Mouse (Mus musculus) frontal cortex, adult 2 months (tissue): Measurements from ENCODE around the gene Ccdc117. TPM values are rescaled to one million over a fixed set of nuclear protein-coding genes. Genes with fewer than 3 reads are reported as not detected.
A peak's percentile ranks its signal among the peaks of the same experiment; 100 is the strongest.
"Not testable (repeated sequence)": the region's sequence is repeated elsewhere in the genome, so short reads cannot be mapped to it uniquely, and the experiment has no call there.

Source experiments
- DNase-seq, 2 experiments: peaks; one replicate each; pipeline ENCODE4 v3.0.0; 2022; ENCODE audit warnings: low spot score in 1 of 2; ENCODE audit errors: extremely low spot score in 1 of 2
- polyA plus RNA-seq: library from polyadenylated mRNA; depleted of rRNA; stranded (reverse); fragments of >200 nt; gene quantifications from 2 replicates; pipeline ENCODE4 v1.2.3, GENCODE M21; 2012

Ccdc117 gene
- polyA plus RNA-seq, 1 experiment, result 11.1 TPM

DNA sequence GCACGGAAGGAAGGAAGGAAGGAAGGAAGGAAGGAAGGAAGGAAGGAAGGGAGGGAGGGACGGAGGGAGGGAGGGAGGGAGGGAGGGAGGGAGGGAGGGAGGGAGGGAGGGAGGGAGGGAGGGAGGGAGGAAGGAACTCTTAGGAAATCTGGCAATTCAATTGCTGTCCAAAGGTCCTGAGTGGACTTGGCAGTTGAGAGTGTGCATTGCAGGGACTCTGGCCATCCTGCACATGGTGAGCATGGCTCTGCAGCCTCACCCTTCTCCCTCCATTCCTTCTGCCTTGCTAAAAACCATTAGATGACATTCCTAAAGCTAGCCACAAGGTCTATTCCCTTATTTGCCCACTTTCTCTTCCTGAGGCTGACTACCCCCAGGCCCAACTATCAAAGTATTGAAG, 31.3 kb downstream of the Ccdc117 start:
- DNase-seq, result not testable (repeated sequence)

DNA sequence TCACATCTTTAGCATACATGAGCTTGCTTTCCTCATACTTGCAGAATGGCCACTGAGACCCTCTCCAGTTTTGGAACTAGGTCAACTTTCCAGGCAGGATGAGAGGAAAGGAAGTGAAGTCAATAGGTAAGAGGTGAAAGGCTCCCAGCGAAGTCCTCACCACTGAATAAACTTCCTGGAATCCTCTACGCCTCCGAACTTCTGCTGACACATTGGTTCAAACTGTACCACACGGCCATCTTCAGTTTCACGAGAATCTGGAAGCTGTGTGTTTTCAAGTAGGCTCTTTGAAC, 31.9 kb downstream of the Ccdc117 start:
- DNase-seq, result no peak

DNA sequence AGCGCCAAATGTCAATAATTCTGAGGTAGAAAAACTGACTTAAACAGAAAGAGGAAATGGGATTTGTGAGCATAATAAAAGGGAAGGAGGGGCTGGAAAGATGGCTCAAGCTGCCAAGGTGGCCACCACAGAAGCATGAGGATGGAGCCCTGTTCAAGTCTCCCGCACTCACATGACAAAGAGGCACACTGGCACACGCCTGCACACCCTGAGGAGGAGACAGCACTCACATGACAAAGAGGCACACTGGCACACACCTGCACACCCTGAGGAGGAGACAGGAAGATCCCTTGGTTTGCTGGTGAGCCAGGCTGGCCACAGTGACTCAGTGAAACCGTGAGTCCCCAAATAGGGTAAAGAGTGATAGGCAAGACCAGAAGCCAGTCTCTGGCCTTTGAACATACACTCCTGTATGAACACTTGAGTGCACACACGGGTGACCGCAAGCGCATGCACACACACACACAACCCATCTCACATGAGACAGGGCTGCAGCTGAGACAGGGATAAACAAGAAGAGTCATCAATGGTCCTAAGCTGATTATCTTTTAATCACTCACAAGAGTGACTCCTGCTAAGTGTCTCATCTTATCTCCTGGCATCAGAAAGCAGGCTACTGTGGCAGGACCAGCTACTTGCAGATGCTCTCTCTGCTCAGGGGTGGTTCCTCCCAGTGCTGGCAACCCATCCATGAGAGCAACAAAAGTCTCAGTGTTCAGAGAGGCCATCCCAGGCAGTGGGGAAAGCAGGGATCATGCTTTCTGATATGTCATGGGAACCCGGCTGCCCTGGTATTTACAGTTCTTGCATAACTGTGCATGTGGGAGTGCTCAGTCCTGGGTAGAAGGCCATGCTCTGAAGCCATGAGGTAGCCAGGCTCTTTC, 32.5 kb downstream of the Ccdc117 start:
- no peak for DNase-seq

DNA sequence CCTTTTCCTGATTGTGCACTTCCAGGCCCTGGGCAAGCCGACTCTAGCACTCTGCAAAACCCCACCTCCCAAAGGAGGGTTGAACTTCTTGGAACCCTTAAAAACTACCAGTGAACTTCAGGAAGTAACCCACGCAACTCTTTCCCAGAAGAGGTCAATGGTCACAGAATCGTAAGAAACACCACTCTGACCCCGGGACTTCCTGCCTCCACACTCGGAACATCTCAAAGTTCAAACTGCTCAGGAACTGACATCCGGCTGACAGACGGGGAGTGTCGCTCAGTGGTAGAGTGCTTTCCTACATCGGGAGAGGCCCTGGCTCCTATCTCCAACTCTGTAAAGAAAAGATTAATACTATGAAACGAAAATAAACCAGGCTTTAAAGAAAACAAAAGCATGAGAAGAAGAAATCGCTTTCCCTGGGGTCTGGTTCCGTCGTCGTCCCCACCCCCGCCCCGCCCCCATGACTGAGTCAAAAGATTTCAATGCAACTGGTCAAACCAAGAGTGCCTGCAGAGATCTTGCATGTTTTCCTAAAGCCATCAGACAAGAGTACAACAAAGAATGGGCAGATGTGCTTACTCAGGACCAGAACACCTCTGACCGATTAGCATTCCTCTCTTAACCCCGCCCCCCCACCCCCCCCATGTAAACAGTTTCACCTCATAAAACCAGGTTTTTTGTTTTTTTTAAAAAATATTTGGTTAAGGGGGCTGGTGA, 36.0 kb downstream of the Ccdc117 start:
- no peak for DNase-seq

DNA sequence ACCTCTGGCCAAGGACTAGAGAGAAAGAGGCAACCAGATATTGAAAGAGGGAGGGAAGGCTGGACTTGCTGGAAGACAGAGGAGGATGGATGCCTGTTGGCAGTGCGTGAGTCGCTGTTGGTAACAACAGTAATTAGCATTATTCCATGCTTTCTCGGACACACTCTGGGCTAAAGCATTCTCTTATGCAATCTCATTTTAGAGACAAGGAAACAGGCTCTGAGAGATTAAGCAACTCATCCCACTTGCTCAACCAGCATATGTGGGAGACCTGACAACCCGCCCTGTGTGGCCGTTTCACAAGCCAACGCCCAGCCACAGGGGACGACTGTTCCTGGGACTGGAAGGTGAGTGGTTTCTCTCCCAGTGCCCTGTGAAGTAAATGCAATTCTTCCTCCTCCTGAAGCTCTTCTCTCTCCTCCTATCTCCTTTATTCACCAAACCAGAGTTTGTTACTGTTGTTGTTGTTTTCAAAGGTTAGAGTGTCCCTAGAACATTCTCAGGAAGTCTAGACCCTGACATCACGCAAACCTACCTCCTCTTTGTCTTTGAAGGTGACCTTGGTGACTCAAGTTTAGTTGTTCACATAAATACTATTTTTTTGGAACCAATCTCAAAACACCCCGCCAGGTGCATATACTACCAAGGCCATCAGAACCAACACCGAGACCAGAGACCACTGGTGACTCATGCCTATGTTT, 39.5 kb downstream of the Ccdc117 start:
- DNase-seq, result no peak

DNA sequence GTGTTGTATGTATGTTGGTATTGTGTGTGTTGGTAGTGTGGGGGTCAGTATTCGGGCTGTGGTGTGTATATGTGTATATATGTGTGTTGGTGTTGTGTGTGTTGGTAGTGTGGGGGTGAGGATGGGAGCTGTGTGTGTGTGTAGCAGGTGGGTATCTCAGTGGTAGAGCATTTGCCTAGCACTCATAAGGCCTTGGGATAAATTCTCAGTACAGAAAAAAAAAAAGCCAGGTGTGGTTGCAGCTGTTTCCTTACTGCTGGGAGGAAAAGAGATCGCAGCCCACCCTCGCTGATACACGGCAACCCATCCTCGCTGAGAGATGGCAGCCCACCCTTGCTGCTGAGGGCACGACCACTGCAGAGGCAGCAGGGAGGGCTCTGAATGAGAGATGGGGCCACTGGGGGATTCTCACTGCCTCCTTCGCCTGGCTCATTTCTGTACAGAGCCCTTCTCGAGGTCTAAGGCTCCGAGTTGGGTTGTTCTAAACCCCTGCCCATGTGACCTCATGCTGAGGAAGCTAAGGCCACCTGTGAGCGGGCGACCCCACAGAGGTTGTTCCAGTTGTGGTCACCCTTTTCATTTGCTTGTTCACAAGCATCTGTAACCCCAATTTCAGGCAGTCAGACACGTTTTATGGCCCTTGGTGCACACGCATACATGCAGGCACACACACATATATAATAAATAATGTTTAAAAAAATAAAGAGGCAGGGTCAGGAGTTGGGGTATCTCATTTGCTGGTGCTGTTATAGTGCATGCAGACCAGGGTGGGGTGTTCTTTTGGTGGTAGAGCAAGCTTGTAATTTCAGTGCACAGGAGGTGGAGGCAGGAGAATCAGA, 40.9 kb downstream of the Ccdc117 start:
- DNase-seq, result no peak

DNA sequence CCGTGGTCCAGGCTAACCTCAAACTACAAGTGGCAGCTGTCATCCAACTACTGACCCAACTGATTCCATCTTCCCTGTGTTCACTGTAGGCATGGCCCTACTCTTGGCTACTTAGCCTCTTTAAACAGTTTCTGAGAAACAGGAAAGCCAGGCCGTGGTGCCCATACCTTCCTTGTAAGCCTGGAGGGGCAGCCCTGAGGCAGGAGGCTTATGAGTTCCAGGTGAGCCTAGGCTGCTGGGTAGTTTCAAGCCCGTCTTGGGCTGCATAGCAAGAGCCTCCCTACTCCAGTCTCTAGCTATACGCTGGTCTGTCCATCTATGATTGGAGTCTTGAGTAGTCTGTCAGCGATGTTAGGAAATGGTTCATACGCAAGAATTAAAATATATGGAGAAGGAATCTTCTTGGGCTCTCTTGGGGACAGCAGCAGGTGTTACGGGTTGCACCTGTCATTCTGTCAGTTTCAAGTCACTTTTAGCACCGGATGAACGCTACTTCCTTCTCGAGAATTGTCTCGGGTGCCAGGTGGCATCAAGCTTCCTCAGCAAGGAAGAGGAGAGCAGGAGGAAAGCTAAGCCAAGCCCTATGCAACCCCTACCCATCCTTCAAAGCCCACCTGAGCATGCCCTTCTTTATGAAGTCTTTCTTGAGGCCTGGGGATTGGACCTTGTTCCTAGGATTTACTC, 41.9 kb downstream of the Ccdc117 start:
- DNase-seq, result no peak

DNA sequence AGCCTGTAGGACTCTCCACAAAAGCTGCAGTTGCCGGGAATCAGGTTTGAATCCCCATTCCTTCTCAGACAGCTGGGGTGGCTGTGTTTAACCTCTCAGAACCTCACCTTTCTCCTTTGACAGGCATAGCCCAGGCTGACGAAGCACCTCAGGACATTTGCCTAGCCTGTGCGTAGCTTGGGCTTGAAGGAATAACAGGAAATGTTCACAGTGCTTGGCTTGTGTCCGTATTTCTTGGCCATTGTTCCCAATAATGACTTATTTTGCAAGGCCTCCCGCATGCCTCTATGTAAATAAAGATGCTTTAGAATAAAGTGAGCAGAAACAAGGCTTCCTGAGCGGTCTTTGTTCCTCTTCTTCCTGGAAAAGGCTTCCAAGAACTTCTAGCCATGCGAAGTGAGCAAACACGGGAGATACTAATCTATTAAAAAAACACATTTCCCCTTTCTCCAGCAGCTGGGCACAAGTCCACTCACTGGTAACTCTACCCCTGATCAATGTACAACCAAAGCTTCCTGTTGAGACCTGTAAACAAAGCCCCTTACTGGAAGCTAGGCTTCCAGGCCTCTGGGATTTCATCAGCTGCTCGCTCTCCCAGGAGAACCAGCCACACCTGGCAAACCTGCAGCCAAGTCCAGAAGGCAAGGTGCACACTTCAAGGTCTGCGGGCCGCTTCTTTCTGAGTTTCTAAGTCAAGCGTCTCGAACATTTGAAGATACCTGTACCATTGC, 42.9 kb downstream of the Ccdc117 start:
- DNase-seq, result no peak

DNA sequence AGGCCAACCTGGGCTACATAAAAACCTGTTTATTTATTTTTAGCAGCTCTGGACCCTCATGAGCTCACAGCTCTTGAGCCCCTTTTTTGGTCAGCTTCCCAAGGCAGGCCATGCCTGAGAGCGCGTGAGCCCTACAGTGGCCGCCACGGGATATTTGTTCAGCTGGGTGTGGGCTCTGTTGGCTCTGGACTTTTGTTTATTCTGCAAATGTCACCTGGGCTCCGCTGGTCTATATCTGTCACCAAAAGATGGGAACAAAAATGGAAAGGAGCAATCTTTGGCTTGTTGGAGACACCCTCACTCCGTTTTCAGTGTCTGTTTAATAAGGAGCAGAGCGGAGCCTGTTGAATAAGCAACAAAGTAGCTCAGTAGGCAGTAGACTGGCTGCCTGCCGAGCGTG, 43.6 kb downstream of the Ccdc117 start:
- no peak for DNase-seq

DNA sequence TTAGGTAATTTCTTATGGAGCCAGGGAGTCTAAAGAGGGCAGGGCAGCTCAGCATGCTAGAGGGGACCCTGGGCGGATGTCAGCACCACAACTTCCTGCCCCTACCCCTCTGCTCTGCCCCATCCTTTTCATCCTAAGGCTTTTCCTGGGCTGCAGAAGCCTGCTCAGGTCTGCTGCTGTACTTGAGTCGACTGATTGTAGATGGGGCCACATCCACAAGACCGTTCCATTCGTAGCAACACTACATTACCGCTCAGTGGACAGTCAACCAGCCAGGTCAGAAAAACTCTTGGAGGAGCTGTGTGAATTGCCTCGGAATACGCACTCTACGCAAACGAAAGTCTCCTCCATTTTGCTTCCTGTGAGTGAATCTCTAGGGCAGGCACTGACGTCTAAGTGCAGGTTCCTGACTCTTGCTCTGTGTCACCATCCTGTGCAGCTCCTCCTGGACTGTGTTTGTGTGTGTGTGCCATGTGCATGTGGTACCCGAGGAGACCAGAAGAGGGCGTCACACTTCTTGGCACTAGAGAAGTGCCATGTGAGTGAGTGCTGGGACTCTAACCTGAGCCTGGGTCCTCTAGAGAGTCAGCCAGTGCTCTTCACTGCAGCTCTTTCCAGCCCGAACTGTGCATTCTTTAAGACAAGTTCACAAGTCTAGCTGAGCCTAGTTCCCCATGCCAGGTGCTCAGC, 45.3 kb downstream of the Ccdc117 start:
- DNase-seq, result no peak

DNA sequence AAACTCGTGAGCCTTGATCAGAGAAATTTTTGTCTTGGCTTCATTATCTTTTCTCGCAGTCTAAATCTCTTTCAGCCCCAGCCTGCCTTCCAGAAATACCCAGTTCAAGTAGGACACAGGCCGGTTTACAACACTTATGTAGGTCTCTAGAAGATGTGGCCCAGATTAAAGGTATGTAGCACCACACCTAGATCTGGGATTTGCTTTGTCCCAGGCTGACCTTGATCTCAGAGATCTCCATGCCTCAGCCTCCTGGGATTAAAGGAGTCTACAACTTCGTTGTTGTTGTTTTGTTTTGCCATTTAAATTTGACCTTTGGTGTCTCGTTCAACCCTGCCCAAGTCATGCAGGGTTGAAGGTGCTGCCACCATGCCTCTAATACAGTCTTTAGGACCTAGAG, 46.1 kb downstream of the Ccdc117 start:
- no peak for DNase-seq

DNA sequence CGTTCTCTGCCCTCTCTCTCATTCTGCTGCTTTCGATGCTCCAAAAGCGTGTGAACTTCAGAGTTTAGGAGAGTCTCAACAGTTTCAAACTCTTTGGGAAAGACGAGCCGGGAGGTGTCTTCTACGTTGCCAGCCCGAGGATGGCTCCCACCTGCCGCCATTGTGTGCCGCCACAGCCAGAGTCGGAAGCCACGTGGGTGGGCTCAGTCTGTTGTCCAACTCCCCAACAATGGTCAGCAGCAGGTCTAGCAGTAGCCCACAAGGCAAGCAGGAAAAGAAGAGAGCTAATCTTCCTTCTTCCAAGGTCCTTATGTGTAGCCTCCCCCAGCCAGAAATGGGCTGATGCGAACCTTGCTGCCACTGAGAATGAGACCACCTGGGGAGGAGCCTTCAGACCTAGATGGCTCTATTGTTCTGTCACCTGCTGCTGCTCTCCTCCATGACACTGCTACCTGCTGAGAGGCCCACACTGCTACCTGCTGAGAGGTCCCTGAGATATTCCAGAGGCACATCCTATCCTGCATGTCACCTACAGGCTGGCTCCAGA, 46.6 kb downstream of the Ccdc117 start:
- DNase-seq, result no peak

DNA sequence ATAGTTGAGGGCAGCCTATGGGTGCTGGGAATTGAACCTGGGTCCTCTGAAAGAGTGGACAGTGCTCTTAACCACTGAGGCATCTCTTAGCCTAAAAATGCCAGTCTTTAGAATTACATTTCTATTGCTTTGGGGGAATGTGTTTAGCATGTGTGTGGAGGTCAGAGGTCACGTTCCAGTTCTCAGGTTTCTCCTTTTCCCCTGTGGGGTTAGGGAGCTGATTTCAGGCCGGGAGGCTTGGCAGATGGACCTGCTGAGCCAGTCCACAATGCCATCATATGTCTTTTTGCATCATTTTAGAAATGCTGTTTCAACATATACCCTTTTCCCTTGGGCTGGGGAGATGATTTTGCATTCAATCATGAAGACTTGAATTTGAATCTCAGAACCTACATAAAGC, 48.1 kb downstream of the Ccdc117 start:
- no peak for DNase-seq

DNA sequence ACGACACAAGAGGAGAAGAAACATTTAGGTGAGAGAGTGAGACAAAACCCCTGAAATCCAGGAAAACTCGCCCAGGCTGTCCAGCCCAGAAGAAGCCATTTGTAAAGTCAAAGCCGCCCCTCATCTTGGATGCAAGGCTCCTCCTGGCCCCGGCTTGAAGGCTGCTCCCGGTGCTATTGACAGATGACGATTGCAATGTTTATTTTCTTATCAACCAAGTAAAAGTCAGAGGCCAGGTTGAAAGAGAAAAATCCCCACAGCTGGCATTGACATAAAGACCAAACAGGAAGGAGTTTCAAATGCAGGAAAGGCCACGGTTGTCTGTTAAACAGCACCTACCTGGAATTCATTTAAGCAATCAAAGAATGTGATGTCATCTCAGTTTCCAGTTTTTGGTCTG, 50.1 kb downstream of the Ccdc117 start:
- DNase-seq, result no peak

DNA sequence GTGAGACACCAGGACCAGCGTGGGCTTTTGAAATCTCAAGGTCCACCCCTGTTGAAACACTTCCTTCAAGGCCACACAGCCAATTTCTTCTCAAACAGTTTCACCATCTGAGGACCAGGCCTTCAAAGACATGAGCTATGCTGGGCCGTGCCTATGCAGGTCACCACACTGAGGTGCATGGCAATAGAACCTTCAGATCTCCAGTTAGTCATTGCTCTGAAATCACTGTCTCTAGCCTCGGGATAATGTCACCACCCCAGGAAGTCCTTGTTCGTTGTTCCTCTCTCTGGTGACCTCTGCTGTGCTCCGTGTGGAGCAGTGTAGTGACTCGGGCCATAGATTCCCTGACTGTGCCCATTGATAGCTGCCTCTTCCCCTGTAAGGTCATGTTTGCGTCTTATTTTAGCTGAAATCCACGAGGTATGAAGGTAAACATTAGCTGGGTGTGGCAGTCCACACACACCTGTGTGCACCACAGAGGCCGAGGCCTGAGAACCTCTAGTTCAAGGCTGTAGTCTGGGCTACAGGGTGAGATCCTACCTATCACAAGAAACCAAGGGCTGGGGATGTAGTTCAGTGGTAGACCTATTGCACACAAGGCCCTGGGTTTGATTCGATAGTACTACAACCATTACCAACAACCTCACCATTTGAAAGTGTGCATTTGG, 50.9 kb downstream of the Ccdc117 start:
- DNase-seq, result no peak

DNA sequence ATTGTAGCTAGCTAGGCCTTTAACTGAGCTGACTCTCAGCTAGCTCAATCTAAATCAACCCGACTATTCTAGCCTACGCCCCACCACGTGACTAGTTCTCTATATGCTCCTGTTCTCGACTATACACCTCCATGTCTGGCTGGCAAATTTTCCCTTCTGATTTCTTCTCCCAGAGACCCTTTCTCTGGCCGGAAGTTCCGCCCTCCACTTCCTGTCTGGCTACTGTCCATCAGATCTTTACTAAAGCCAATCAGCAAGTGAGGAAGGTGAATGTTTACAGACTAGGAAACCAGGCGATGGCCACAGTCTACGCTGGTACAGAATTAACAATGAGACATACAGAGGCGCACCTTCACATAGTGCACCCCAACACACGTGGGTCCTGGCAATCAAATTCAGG, 52.6 kb downstream of the Ccdc117 start:
- DNase-seq, result not testable (repeated sequence)

DNA sequence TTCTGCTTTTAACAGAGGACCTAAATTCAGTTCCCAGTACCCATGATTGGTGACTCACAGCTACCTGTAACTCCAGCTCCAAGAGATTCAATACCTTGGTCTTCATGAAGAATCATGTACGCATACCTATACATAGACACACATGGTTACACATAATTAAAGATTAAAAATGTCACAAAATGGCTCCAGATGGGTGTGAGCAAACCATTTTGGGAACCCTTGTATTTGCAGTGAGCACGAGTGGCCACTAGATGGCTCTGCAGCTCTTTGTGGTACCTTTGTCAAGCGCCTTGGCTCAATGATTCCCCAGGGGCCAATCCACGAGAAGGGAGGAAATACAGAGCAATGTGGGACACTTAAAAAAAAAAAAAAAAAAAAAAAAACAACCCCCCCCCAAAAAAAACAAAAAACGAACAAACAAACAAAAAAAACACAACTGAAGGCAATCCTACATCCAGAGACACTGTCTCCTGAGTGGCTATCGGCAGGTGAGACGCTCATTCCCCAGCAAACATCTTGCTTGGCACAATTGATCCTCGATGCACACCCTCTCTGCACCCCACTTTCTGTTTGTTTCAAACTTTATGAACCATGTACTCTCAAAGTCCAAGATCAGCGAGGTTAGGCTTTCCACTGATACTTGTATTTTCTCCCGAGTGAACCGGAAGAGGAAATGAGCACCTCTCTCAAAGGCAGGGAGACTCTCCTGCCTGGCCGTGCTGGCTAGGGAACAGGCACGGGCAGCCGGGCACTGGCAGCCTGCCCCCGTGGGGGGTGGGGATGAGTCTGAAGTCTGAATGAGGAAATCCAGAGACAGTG, 56.6 kb downstream of the Ccdc117 start:
- DNase-seq, result peak; percentile 56 to 93
